Mouse (Mus musculus): ENCODE data around the gene Gstm6.

The Gstm6 gene

GRCm38 (mm10) chr3:107941261-107941660 is 2.3 kb downstream of the Gstm6 start:
- no peak for DNase-seq (ENCODE audit: low read depth, low spot score)

GRCm38 (mm10) chr3:107940524-107940923 is 3.0 kb downstream of the Gstm6 start:
- DNase-seq (ENCODE audit: low read depth, low spot score), result no peak

GRCm38 (mm10) chr3:107939830-107940229 is 3.7 kb downstream of the Gstm6 start:
- no peak for DNase-seq (ENCODE audit: low read depth, low spot score)

- DNase-seq (ENCODE audit: low read depth, low spot score), result no peak
These were observed 4.1 kb downstream of the Gstm6 start for GRCm38 (mm10) chr3:107939403-107939802.

GRCm38 (mm10) chr3:107935888-107936287 is 7.7 kb downstream of the Gstm6 start:
- no peak for DNase-seq (ENCODE audit: low read depth, low spot score)

- DNase-seq (ENCODE audit: low read depth, low spot score), result no peak
These were observed 8.3 kb downstream of the Gstm6 start for GRCm38 (mm10) chr3:107935268-107935667.

- no peak for DNase-seq (ENCODE audit: low read depth, low spot score)
These were observed 11.4 kb downstream of the Gstm6 start for GRCm38 (mm10) chr3:107932128-107932527.

- DNase-seq (ENCODE audit: low read depth, low spot score), result peak; percentile 89
These were observed 11.9 kb downstream of the Gstm6 start, which contains the start of gene Gstm7 for GRCm38 (mm10) chr3:107931670-107932069. Gene Gstm7, minus strand, starts transcription at chr3:107931817.

GRCm38 (mm10) chr3:107931134-107931533 is 12.4 kb downstream of the Gstm6 start:
- no peak for DNase-seq (ENCODE audit: low read depth, low spot score)

- DNase-seq (ENCODE audit: low read depth, low spot score), result no peak
These were observed 13.8 kb downstream of the Gstm6 start for GRCm38 (mm10) chr3:107929731-107930130.

- DNase-seq (ENCODE audit: low read depth, low spot score), result no peak
These were observed 14.3 kb downstream of the Gstm6 start for GRCm38 (mm10) chr3:107929243-107929642.

- DNase-seq (ENCODE audit: low read depth, low spot score), result no peak
These were observed 14.9 kb downstream of the Gstm6 start for GRCm38 (mm10) chr3:107928691-107929090.

- no peak for DNase-seq (ENCODE audit: low read depth, low spot score)
These were observed 15.7 kb downstream of the Gstm6 start for GRCm38 (mm10) chr3:107927841-107928240.

GRCm38 (mm10) chr3:107925335-107925734 is 18.2 kb downstream of the Gstm6 start:
- no peak for DNase-seq (ENCODE audit: low read depth, low spot score)

GRCm38 (mm10) chr3:107920348-107920747 is 23.2 kb downstream of the Gstm6 start:
- no peak for DNase-seq (ENCODE audit: low read depth, low spot score)

- peak; percentile 46 for DNase-seq (ENCODE audit: low read depth, low spot score)
These were observed 25.7 kb downstream of the Gstm6 start for GRCm38 (mm10) chr3:107917783-107918408.

GRCm38 (mm10) chr3:107917097-107917496 is 26.5 kb downstream of the Gstm6 start:
- DNase-seq (ENCODE audit: low read depth, low spot score), result no peak

- no peak for DNase-seq (ENCODE audit: low read depth, low spot score)
These were observed 26.9 kb downstream of the Gstm6 start for GRCm38 (mm10) chr3:107916674-107917073.

GRCm38 (mm10) chr3:107905942-107906341 is 37.6 kb downstream of the Gstm6 start:
- DNase-seq (ENCODE audit: low read depth, low spot score), result no peak

GRCm38 (mm10) chr3:107900955-107901673 is 42.4 kb downstream of the Gstm6 start:
- no peak for DNase-seq (ENCODE audit: low read depth, low spot score)

GRCm38 (mm10) chr3:107898691-107899090 is 44.9 kb downstream of the Gstm6 start:
- DNase-seq (ENCODE audit: low read depth, low spot score), result no peak

GRCm38 (mm10) chr3:107895720-107896569 is 47.6 kb downstream of the Gstm6 start, which contains the start of gene Gstm5:
Gene Gstm5, plus strand, starts transcription at chr3:107895821.
- DNase-seq (ENCODE audit: low read depth, low spot score), result peak; percentile 66
